Mouse (Mus musculus) erythroblast, embryonic 14.5 days (primary cell): ENCODE data around the gene Tsr2. TPM values are rescaled to one million over a fixed set of nuclear protein-coding genes. Genes with fewer than 3 reads are reported as not detected.

Source experiments
- H3K27me3 ChIP-seq: 2 replicates; pipeline ENCODE4 v1.6.1; 2012; ENCODE audit warnings: inconsistent platforms; ENCODE audit not compliant: control insufficient read depth
- H3K36me3 ChIP-seq: 2 replicates; pipeline ENCODE4 v1.6.1; 2012; ENCODE audit warnings: mild to moderate bottlenecking, inconsistent platforms; ENCODE audit not compliant: control insufficient read depth
- H3K4me1 ChIP-seq: 2 replicates; pipeline ENCODE4 v1.6.1; 2012; ENCODE audit warnings: inconsistent platforms; ENCODE audit not compliant: control insufficient read depth
- H3K4me3 ChIP-seq: replicated peaks from 2 replicates; pipeline ENCODE3; 2012; ENCODE audit warnings: moderate library complexity, mild to moderate bottlenecking, inconsistent platforms
- H3K9me3 ChIP-seq: 2 replicates; pipeline ENCODE4 v1.6.1; 2012; ENCODE audit warnings: low read length, inconsistent platforms, mixed read lengths; ENCODE audit not compliant: control insufficient read depth
- GATA1 ChIP-seq: IDR thresholded peaks from 2 replicates; pipeline ENCODE4 v1.6.1; 2012; ENCODE audit warnings: low read length, inconsistent platforms, mixed read lengths
- TAL1 ChIP-seq: IDR thresholded peaks from 3 replicates; pipeline ENCODE4 v1.6.1; 2012; ENCODE audit warnings: low read length, inconsistent platforms, mixed read lengths
- polyA plus RNA-seq: library from polyadenylated mRNA; stranded (reverse); fragments of >175 nt; gene quantifications from 2 replicates; pipeline ENCODE4 v1.2.3, GENCODE M21; 2012

Gene Tsr2
- polyA plus RNA-seq, 1 experiment: 0.21 TPM

DNA sequence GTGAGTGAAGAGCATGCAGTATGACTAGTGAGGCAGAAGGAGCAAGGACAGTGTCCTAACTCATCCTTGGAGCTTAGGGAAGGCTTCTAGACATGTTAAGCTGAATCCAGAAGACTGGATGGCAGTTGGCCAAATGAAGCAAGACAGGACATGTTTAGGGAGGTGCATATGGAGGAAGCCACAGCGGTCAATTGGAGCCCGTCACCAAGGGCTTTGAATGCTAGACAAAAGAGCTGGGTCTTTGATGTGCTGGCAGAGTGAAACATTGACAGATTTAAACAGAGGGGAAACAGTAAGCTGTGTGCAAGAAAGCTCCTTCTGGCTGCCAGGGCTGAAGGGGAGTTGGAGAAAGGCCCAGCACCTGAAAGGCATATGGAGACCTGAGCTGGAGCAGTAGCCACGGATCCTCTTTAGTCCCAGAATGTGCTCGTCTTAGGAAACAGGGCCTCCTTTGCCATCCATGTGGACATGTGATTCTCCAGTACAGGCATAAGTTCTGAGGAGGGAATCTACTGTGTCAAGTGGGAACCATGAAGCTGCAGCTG, 19.3 kb downstream of the Tsr2 start:
- Histone ChIP-seq H3K36me3 (no peaks in the 10 kb centered on the region; the same call in 1 of the 2 replicates), H3K9me3 (no peaks in the 10 kb centered on the region), H3K4me1 (no peaks in the 10 kb centered on the region), H3K27me3 (no peaks in the 10 kb centered on the region), H3K4me3 (no peak overlapping the region)
- no peak for TF ChIP-seq GATA1
- TF ChIP-seq TAL1: no peak

DNA sequence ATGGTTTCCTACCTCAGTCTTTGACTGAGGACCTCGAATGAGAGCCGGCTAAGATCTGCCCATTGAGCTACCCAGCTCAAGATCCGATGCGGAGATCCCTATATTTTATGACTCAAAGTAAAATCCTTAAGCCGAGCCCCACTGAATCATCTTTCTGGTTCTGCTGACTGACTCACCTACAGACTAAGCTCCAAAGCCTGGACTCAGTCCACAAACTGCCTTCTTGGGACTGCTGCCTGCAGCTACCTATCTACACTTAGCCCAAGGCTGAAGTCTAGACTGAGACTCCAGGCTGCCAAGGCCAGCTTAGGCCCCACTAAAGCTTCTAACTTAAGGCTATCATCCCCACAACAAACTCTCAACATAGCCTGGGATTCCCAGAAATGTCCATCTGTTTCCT, 20.3 kb downstream of the Tsr2 start:
- TF ChIP-seq GATA1: no peak
- no peak for TF ChIP-seq TAL1

GRCm38 (mm10) chrX:151067876-151068275, 28.5 kb downstream of the Tsr2 start:
- no peaks in the 10 kb centered on the region for H3K27me3 ChIP-seq
- H3K9me3 ChIP-seq: no peaks in the 10 kb centered on the region
- TF ChIP-seq TAL1 (no peak), GATA1 (no peak)
- H3K4me3 ChIP-seq: no peak overlapping the region
- no peaks in the 10 kb centered on the region for H3K4me1 ChIP-seq
- H3K36me3 ChIP-seq: no peaks in the 10 kb centered on the region

More for the DNA sequence above, 20.3 kb downstream of the Tsr2 start:
- Histone ChIP-seq H3K4me1 (no peaks in the 10 kb centered on the region), H3K9me3 (no peaks in the 10 kb centered on the region), H3K36me3 (no peaks in the 10 kb centered on the region; the same call in 1 of the 2 replicates), H3K4me3 (no peak overlapping the region), H3K27me3 (no peaks in the 10 kb centered on the region)

DNA sequence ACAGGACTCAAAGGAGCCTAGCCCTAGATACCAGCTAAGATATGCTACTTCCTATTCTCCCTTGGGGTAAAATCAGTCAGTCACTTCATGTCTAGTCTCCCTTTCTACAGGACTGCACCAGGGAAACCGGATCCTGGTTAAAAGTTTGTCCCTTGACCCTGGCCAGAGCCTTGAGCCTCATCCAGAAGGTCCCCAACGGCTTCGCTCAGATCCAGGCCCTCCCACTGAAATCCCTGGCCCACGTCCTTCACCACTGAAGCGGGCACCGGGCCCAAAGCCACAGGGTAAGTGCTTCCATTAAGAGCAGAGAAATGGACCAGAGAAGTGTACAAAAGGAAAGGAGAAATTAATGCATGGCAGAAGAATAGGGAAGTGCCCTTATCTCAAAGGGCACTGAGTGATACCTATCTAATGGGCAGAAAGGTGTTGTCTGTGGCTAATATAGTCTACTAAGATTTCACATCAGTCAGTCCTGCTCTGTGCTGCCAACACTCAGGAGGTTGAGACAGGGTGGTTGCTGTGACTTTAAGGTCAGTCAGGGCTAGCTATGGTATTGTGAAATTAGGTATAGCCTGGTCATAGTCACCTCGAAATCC, 30.2 kb downstream of the Tsr2 start:
- TF ChIP-seq GATA1 (no peak), TAL1 (no peak)
- H3K4me3 ChIP-seq: no peak overlapping the region
- no peaks in the 10 kb centered on the region for H3K4me1 ChIP-seq
- no peaks in the 10 kb centered on the region for H3K9me3 ChIP-seq
- no peaks in the 10 kb centered on the region for H3K36me3 ChIP-seq
- H3K27me3 ChIP-seq: no peaks in the 10 kb centered on the region

DNA sequence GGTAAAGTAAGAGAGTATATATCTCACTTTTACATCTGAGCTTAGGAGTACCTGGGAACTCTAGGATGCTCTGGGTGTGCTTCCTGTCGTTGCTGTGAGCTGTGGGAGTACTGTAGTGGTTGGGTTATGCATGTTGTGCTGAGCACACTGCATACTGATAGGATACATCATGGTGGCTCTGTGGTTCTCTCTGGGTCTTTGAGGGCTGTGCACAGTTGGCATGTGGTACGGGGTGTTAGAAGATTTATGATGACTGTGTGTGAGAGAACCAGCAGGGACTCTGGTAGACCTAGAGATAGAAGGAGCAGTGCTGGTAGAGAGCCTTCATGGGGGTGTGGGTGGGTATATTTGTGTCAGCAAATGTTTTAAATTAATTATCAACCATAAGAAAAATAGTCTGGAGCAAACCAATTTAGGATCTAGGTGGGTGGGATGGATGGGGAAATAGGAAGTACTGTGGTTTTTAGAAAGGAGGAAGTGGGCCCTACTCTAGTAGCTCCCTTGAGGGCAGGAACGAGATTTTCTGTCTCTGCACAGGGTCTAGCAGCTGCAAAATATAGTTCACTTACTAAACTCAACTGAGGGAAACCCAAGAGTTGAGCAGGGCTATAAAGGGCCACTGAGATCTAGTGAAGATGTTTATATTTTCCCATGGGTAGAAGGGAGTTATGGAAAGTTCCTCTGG, 34.6 kb downstream of the Tsr2 start:
- Histone ChIP-seq H3K9me3 (no peaks in the 10 kb centered on the region), H3K27me3 (no peaks in the 10 kb centered on the region), H3K4me1 (no peaks in the 10 kb centered on the region), H3K4me3 (no peak overlapping the region), H3K36me3 (no peaks in the 10 kb centered on the region)
- TF ChIP-seq GATA1 (no peak), TAL1 (no peak)

GRCm38 (mm10) chrX:151059346-151059745, 37.0 kb downstream of the Tsr2 start:
- Histone ChIP-seq H3K36me3 (no peaks in the 10 kb centered on the region), H3K9me3 (no peaks in the 10 kb centered on the region), H3K4me3 (no peak overlapping the region), H3K4me1 (no peaks in the 10 kb centered on the region), H3K27me3 (no peaks in the 10 kb centered on the region)
- TF ChIP-seq TAL1: no peak
- TF ChIP-seq GATA1: no peak

DNA sequence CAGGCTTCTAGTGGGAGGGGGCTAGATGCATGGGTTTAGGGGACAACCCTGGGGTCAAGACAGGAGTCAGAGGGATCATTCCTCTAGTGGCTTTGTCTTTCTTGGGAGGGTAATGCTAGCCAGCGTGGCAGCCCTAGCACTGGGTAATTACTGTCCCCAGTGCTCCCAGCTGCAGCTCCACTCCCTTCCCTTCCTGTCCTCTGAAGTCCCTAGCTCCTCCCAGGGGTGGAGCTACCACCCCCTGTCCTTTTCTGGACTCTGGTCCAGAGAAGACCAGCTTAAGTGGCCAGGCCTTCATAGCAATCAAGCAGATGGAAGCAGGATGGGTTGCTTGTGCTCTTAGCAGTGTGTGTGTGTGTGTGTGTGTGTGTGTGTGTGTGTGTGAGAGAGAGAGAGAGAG, 40.8 kb downstream of the Tsr2 start:
- Histone ChIP-seq H3K4me3 (no peak overlapping the region), H3K27me3 (no peaks in the 10 kb centered on the region), H3K4me1 (no peaks in the 10 kb centered on the region), H3K9me3 (no peaks in the 10 kb centered on the region), H3K36me3 (no peaks in the 10 kb centered on the region)
- no peak for TF ChIP-seq TAL1
- no peak for TF ChIP-seq GATA1

GRCm38 (mm10) chrX:151054489-151054888, 41.9 kb downstream of the Tsr2 start:
- H3K27me3 ChIP-seq: peaks cover 2% of the 10 kb centered on the region
- no peak overlapping the region for H3K4me3 ChIP-seq
- H3K4me1 ChIP-seq: no peaks in the 10 kb centered on the region
- no peaks in the 10 kb centered on the region for H3K9me3 ChIP-seq
- no peaks in the 10 kb centered on the region for H3K36me3 ChIP-seq
- TF ChIP-seq TAL1 (no peak), GATA1 (no peak)

GRCm38 (mm10) chrX:151050337-151050736, 46.0 kb downstream of the Tsr2 start:
- Histone ChIP-seq H3K4me1 (no peaks in the 10 kb centered on the region), H3K4me3 (no peak overlapping the region), H3K9me3 (peaks cover 21% of the 10 kb centered on the region), H3K36me3 (no peaks in the 10 kb centered on the region), H3K27me3 (peaks cover 43% of the 10 kb centered on the region)
- TF ChIP-seq GATA1: no peak
- TF ChIP-seq TAL1: no peak
